Mouse (Mus musculus) kidney, postnatal 0 days (tissue): ENCODE results near the gene Cdcp2. TPM values are rescaled to one million over a fixed set of nuclear protein-coding genes. Genes with fewer than 3 reads are reported as not detected.

Experiments
- ATAC-seq: fragments of 200-750 bp; cut with Nextera tagmentation; replicated peaks from 2 replicates; pipeline ENCODE4 v1.8.0; 2017; ENCODE audit warnings: low read depth, moderate number of reproducible peaks, moderate TSS enrichment, moderate library complexity; ENCODE audit not compliant: low FRiP score
- DNase-seq: peaks from one replicate; pipeline ENCODE4 v3.0.0-alpha.2; 2016; ENCODE audit warnings: low spot score
- H3K27ac ChIP-seq: fragments of 300-500 bp; sonication (generic); 2 replicates; pipeline ENCODE4 v1.5.1; 2014; ENCODE audit warnings: mild to moderate bottlenecking
- H3K27me3 ChIP-seq: fragments of 300-500 bp; sonication (generic); 2 replicates; pipeline ENCODE4 v1.6.1; 2014; ENCODE audit warnings: low read length, mixed read lengths; ENCODE audit not compliant: insufficient read depth
- H3K36me3 ChIP-seq: fragments of 300-500 bp; sonication (generic); 2 replicates; pipeline ENCODE4 v1.6.1; 2014; ENCODE audit warnings: low read length, mixed read lengths; ENCODE audit not compliant: insufficient read depth
- H3K4me1 ChIP-seq: fragments of 300-500 bp; sonication (generic); replicated peaks from 2 replicates; pipeline ENCODE4 v1.6.1; 2014; ENCODE audit warnings: antibody characterized with exemption, low read length, mixed read lengths; ENCODE audit not compliant: insufficient read depth
- H3K4me2 ChIP-seq: fragments of 300-500 bp; sonication (generic); 2 replicates; pipeline ENCODE4 v1.6.1; 2014; ENCODE audit warnings: mild to moderate bottlenecking, low read length, moderate library complexity, mixed read lengths
- H3K4me3 ChIP-seq: fragments of 300-500 bp; sonication (generic); replicated peaks from 2 replicates; pipeline ENCODE4 v1.5.1; 2014; ENCODE audit warnings: low read depth, low read length
- H3K9ac ChIP-seq: fragments of 300-500 bp; sonication (generic); 2 replicates; pipeline ENCODE4 v1.6.1; 2014; ENCODE audit warnings: low read depth, low read length
- H3K9me3 ChIP-seq: fragments of 300-500 bp; sonication (generic); replicated peaks from 2 replicates; pipeline ENCODE4 v1.6.1; 2016; ENCODE audit warnings: low read length, inconsistent platforms, mixed read lengths
- CTCF ChIP-seq: IDR thresholded peaks from 2 replicates; pipeline ENCODE4 v1.5.1; 2016; ENCODE audit warnings: antibody characterized with exemption, low read depth, mild to moderate bottlenecking, moderate library complexity
- WGBS: fragments of 180-500 bp; shearing (Covaris S2); extraction: QIAGEN DNeasy Blood & Tissue Kit; methylation state at CpG from one replicate; pipeline ENCODE4 v1.1.7; 2014; 5-methylcytosine and 5-hydroxymethylcytosine counted together
- polyA plus RNA-seq: library from polyadenylated mRNA; unstranded; fragments of >200 nt; fragmentation: Nextera tagmentation; extraction: Ambion mirVana; gene quantifications from 2 replicates; pipeline ENCODE4 v1.2.1, GENCODE M21; 2015

Gene Cdcp2
- polyA plus RNA-seq, 1 experiment from 2014 or later, result 0.09 TPM

- ATAC-seq (no peak), DNase-seq (no peak)
- peaks cover 29% of the 10 kb centered on the region for H3K4me1 ChIP-seq
- H3K27me3 ChIP-seq, result no peaks in the 10 kb centered on the region
- H3K9ac ChIP-seq, result no peak overlapping the region
- no peaks in the 10 kb centered on the region for H3K9me3 ChIP-seq
- no peak overlapping the region for H3K4me2 ChIP-seq
- no peaks in the 10 kb centered on the region for H3K36me3 ChIP-seq
- H3K4me3 ChIP-seq, result no peak overlapping the region
- H3K27ac ChIP-seq, result 0 out of 2 replicates have a peak overlapping the region, but pooled peaks have one; percentile 68
- no peak for TF ChIP-seq CTCF
- 49% methylated on average over 5 of the region's 5 CpGs for WGBS
Observed at GRCm38 (mm10) chr4:107135663-107136062, 39.0 kb downstream of the Cdcp2 start.

GRCm38 (mm10) chr4:107136531-107136930, 39.8 kb downstream of the Cdcp2 start:
- Histone ChIP-seq H3K4me1 (peaks cover 32% of the 10 kb centered on the region), H3K36me3 (no peaks in the 10 kb centered on the region), H3K27me3 (no peaks in the 10 kb centered on the region), H3K9ac (no peak overlapping the region), H3K9me3 (no peaks in the 10 kb centered on the region), H3K4me2 (no peak overlapping the region), H3K27ac (peak overlapping the region; percentile 68), H3K4me3 (no peak overlapping the region)
- ATAC-seq (no peak), DNase-seq (no peak)
- 32% methylated on average over 3 of the region's 3 CpGs for WGBS
- TF ChIP-seq CTCF, result no peak

- Histone ChIP-seq H3K4me1 (peaks cover 32% of the 10 kb centered on the region), H3K27ac (no peak overlapping the region; the same call in 1 of the 2 replicates), H3K4me2 (no peak overlapping the region), H3K27me3 (no peaks in the 10 kb centered on the region), H3K9me3 (no peaks in the 10 kb centered on the region), H3K36me3 (no peaks in the 10 kb centered on the region; the same call in 1 of the 2 replicates), H3K4me3 (no peak overlapping the region), H3K9ac (no peak overlapping the region)
- no peak for DNase-seq
- 0 out of 2 replicates have a peak, but pooled peaks have one; percentile 5 for ATAC-seq
- no peak for TF ChIP-seq CTCF
- 50% methylated on average over 37 of the region's 37 CpGs for WGBS
Observed at GRCm38 (mm10) chr4:107138948-107139835, 42.5 kb downstream of the Cdcp2 start.

- Histone ChIP-seq H3K9me3 (no peaks in the 10 kb centered on the region), H3K4me2 (no peak overlapping the region), H3K9ac (no peak overlapping the region), H3K27ac (peak overlapping the region; percentile 68), H3K36me3 (no peaks in the 10 kb centered on the region; the same call in 1 of the 2 replicates), H3K4me1 (peaks cover 32% of the 10 kb centered on the region), H3K4me3 (no peak overlapping the region), H3K27me3 (no peaks in the 10 kb centered on the region)
- WGBS, result 24% methylated on average over 13 of the region's 13 CpGs
- peak; percentile 29; the same call in 1 of the 2 replicates for ATAC-seq
- TF ChIP-seq CTCF, result no peak
- peak; percentile 74 for DNase-seq
Observed at GRCm38 (mm10) chr4:107139836-107140631, 43.3 kb downstream of the Cdcp2 start.

GRCm38 (mm10) chr4:107143511-107143910, 46.8 kb downstream of the Cdcp2 start:
- ATAC-seq (no peak), DNase-seq (no peak)
- Histone ChIP-seq H3K9ac (no peak overlapping the region), H3K27ac (no peak overlapping the region), H3K4me1 (peaks cover 16% of the 10 kb centered on the region), H3K36me3 (peaks cover 5% of the 10 kb centered on the region), H3K9me3 (no peaks in the 10 kb centered on the region), H3K27me3 (no peaks in the 10 kb centered on the region), H3K4me3 (no peak overlapping the region), H3K4me2 (no peak overlapping the region)
- WGBS, result 92% methylated on average over 8 of the region's 8 CpGs
- no peak for TF ChIP-seq CTCF

- H3K36me3 ChIP-seq, result peaks cover 6% of the 10 kb centered on the region
- DNase-seq (no peak), ATAC-seq (no peak)
- no peaks in the 10 kb centered on the region for H3K4me1 ChIP-seq
- H3K4me3 ChIP-seq, result no peak overlapping the region
- H3K4me2 ChIP-seq, result no peak overlapping the region
- H3K27me3 ChIP-seq, result no peaks in the 10 kb centered on the region
- TF ChIP-seq CTCF, result no peak
- H3K9ac ChIP-seq, result no peak overlapping the region
- 82% methylated on average over 6 of the region's 6 CpGs for WGBS
- no peak overlapping the region for H3K27ac ChIP-seq
- no peaks in the 10 kb centered on the region for H3K9me3 ChIP-seq
Observed at GRCm38 (mm10) chr4:107150991-107151390, 54.3 kb downstream of the Cdcp2 start.
